Mouse (Mus musculus): Measurements from ENCODE around the gene D630023F18Rik.

- TF ChIP-seq TAL1 (IDR thresholded peaks at IDR 0.05; ENCODE audit: low read length) (no peak), GATA1 (IDR thresholded peaks at IDR 0.05; ENCODE audit: low read length) (no peak)
Measured at GRCm38 (mm10) chr1:65169536-65169935, 46.5 kb upstream of the D630023F18Rik start.

Data from erythroblast, embryonic 14.5 days (primary cell).